Mouse (Mus musculus) megakaryocyte progenitor cell, adult 5-6 weeks (primary cell): ENCODE measurements around the gene Tbc1d10b. TPM values are rescaled to one million over a fixed set of nuclear protein-coding genes. Genes with fewer than 3 reads are reported as not detected.
"Not testable (repeated sequence)": the region's sequence is repeated elsewhere in the genome, so short reads cannot be mapped to it uniquely, and the experiment has no call there.

ENCODE experiments used
- ATAC-seq: replicated peaks from 2 replicates; pipeline ENCODE4 v1.8.0; 2016; ENCODE audit warnings: mild to moderate bottlenecking, moderate TSS enrichment, inconsistent platforms; ENCODE audit not compliant: poor library complexity
- total RNA-seq, 2 experiments: library from RNA; stranded (forward) in 1 of 2; stranded (reverse) in 1 of 2; fragments of 157-497, 149-512 nt in 1 of 2; fragments of 200-1000 nt in 1 of 2; gene quantifications; 2 replicates each; pipeline versions ENCODE4 v1.2.3 to v1.2.4; 2015 to 2017

The Tbc1d10b gene
- total RNA-seq (2015) (12.8 and 13.8 TPM in 2 replicates), total RNA-seq (2017) (34.0 and 36.0 TPM in 2 replicates)

DNA sequence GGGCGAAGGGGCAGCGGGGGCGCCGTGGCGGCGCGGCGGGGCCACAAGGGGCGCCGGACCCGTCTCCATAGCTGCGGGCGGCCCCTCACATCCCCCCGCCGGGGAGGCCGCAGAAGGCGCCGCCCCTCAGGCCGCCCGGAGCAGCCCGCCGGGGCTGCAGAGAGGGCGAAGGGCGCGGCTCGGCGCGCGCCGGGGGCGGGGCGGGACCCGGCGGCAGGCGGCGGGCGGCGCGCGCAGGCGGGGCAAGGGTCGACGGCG lies at the start of gene Tbc1d10b:
Gene Tbc1d10b, minus strand, starts transcription at position 174 of the 258 bp plus-strand sequence.
- no peak for ATAC-seq

DNA sequence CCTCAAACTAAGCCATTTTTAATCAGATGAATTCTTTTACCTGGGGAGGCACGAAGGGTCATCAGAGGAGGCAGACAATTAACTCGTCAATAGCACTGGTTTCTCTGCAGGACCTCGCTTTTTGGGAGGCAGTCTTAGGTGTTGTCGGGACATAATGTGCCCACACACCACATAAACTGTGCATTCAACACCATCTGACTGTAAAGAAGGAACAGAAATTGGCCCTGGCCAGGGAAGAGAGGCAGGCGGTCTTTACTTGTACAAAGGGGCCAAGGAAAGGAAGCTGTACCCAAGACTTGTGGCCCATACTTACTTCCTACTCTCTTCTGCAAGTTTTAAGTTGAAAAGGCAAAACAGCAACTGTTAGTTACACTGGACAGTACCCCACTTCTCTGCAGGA lies 48.2 kb upstream of the Tbc1d10b start:
- ATAC-seq, result no peak

DNA sequence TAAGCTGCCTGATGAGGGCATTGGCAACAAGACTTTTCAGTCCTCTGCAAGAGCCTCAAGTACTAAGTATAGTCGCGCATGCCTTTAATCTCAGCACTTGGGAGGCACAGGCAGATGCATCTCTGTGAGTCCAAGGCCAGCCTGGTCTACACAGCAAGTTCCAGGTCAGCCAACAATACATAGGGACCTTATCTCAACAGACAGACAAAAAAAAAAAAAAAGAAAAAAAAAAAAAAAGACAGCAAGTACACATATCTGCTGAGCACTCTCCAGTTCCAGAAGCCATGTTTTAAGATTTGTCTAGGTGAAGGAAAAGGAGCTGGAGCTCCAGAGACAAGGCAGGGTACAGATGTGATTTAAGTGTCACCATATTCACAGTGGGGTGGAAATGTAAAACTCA lies 47.7 kb upstream of the Tbc1d10b start:
- no peak for ATAC-seq

DNA sequence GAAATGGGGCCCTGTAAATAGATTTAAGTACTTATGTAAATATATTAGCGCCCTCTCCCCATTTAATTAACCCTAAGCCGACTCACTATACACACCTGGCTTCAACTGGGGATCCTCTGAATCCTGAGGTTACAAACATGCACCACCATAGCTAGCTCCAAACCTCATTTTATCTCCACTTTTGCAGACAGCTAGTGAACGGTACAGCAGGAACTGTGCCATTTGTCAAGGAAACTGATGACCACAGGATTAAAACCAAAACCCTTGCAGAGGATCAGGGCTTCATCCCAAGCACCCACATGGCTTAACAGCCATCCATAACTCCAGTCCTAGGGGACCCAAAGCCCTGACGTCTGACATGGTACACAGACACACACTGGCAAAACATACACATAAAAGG lies 46.7 kb upstream of the Tbc1d10b start:
- ATAC-seq, result no peak

DNA sequence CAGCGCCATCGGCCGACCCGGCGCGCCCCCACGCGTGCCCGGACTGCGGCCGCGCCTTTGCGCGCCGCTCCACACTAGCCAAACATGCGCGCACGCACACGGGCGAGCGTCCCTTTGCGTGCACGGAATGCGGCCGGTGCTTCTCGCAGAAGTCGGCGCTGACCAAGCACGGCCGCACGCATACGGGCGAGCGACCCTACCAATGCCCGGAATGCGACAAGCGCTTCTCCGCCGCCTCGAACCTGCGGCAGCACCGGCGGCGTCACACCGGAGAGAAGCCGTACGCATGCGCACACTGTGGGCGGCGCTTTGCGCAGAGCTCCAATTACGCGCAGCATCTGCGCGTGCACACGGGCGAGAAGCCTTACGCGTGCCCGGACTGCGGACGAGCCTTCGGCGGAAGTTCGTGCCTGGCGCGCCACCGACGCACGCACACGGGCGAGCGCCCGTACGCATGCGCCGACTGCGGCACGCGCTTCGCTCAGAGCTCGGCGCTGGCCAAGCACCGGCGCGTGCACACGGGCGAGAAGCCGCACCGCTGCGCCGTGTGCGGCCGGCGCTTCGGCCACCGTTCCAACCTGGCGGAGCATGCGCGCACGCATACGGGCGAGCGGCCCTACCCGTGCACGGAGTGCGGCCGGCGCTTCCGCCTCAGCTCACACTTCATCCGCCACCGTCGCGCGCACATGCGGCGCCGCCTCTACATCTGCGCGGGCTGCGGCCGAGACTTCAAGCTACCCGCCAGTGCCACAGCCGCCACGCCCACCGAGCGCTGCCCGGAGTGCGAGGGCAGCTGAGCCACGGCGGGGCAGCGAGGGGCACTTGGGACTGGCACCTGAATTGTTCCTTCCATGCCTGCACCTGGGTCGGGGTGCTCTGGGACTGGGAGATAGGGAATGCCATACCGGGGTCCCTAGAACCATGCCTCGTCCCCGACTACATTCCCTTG lies 45.8 kb upstream of the Tbc1d10b start:
- ATAC-seq, result peak; percentile 77

DNA sequence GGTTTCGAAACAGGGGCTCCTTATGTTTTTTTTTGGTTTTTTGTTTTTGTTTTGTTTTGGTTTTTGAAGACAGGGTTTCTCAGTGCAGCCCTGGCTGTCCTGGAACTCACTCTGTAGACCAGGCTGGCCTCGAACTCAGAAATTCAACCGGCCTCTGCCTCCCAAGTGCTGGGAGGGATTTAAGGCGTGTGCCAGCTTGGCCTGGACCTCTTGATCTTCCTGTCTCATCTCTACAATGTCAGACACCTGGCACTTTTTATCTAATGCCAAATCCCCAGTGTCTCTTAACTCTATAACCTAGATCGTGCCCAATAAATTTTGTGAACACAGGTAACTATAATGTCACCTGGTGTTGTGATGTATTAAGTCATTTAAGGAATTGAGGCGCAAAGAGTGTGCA lies 45.1 kb upstream of the Tbc1d10b start:
- no peak for ATAC-seq

DNA sequence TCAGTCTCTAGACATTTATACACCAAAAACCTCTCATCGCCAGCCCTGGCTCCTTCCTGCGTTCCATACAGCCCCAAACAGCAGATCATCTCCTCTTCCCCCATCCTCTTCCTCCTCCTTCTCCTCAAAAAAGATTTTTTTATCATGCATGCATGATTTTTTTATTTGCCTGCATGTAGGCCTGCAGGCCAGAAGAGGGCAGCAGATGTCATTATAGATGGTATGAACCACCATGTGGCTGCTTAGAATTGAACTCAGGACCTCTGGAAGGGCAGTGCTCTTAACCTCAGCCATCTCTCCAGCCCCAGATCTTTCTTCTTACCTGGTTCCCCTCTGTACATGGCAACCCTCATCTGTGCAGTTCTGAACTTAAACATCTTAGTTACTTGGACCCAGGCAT lies 44.1 kb upstream of the Tbc1d10b start:
- ATAC-seq, result peak; percentile 14; the same call in 1 of the 2 replicates

DNA sequence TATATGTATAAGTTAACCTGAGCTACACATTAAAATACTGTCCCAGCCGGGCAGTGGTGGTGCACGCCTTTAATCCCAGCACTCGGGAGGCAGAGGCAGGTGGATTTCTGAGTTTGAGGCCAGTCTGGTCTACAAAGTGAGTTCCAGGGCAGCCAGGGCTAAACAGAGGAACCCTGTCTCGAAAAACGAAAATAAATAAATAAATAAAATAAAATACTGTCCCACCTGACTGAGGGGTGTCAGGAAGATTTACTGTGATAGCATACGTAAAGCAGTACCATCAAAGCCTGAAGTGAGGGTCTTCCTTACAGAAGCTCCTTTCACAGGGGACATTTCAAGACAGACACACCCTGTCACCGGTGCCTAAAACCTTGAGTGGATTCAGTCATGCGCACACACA lies 42.2 kb upstream of the Tbc1d10b start:
- not testable (repeated sequence) for ATAC-seq

DNA sequence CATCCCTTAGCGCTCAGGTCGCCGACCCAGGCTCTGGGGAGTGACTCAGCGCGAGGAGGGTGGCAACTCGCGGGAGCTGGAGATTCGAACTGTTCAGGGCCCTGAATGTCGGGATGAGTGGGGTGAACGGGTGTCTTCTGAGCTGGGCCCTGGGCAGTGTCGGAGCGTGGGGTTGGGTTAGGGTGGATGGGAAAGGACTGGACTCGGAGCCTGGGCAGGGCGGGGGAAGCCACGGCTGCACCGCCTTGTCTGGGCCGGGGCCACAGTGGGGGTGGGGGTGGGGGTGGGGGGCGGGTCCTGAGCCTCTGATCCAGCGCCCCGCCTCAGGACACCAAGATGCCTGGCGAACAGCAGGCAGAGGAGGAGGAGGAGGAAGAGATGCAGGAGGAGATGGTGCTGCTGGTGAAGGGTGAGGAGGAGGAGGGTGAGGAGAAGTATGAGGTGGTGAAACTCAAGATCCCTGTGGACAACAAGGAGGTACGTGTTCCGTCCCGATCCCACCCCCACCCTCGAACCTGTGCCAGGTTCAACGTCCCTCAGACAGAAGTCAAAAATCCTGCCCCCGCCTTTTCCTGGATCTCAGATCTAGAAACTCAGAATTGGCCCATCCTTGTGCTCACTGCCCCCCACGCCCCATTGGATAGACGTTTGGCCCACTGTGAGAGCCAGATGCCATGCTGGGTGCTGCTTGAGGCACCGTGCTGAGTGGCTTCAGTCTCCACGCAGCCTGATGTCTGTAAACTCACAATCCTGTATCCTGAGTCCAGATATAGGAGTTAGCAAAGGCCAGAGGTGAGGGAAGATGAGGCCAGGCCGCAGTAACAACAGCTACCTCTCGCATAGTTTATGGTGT lies 36.6 kb upstream of the Tbc1d10b start:
- no peak; the same call in none of the 2 replicates for ATAC-seq

DNA sequence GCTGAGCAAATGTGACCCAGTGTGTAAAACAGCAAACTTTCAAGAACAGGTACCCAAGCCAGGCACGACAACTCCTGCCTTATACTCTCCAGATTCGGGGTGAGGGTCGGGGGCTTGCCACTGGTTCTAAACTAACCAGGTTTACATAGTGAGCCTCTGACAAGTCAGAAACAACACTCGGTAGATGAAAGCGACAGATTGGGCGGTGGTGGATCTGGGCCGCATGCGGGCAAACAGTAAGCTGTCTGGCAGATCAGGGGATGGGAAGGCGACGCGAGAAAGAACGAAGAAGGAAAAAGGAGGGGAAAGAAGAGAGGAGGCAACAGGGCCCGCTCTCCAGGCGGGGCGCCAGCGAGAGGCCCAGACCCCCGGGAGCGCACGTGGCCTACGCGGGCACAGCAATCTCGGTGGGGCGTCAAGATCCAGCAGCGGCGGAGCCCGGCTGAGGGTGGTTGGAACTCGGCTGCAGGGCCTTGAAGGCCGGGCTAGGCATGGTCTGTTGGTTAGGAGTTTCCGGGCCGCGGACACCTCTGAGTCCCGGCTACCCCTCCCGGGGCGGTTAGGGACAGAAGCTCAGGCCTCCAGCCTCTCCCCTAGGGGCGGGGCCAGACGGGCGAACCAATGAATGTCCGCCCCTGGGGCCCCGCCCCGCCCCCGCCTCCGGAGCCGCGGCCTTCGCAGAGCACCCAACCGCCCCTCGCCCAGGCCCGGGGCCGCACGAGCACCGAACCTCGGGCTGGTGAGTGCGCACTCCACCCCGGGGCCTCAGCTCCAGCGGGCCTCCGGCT lies 35.8 kb upstream of the Tbc1d10b start, which contains the start of gene Zfp771:
Gene Zfp771, plus strand, starts transcription at position 405 of the 788 bp plus-strand sequence.
- peak; percentile 92 for ATAC-seq

DNA sequence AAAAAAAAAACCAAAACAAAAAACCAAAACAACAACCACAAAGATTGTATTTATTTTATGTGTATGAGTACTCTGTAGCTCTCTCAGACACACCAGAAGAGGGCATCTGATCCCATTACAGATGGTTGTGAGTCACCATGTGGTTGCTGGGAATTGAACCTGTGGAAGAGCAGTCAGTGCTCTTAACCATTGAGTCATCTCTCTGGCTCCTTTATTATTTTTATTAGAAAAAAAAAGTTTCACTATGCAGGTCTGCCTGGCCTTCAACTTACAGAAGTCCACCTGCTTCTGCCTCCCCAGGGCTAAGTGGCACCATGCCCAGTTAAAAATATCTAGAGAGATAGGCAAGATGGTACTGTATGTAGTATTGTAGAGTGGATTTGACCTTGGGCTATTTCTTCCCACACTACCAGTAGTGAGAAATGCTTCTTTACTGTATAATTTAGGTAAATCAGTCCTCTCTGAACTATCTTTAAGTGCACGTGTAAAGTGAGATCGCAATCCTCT lies 35.1 kb upstream of the Tbc1d10b start:
- 0 out of 2 replicates have a peak, but pooled peaks have one; percentile 8 for ATAC-seq

DNA sequence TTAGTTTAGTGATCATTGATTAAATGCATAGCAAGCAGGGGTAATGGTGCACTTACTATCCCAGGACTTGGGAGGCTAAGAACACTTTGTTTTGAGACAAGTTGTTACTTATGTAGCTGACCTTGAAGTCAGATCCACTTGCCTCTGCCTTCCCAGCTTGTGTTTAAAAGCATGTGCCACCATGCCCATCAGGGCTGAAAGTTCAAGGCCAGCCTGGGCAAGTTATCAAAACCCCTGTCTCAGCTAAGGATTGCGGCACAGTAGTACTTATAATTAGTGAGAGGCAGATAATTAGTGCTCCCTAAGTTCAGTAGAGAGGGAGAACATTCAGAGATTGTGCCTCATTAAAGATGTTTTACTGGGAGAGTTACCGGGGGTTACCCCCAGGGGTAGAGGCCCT lies 26.5 kb upstream of the Tbc1d10b start:
- no peak for ATAC-seq

DNA sequence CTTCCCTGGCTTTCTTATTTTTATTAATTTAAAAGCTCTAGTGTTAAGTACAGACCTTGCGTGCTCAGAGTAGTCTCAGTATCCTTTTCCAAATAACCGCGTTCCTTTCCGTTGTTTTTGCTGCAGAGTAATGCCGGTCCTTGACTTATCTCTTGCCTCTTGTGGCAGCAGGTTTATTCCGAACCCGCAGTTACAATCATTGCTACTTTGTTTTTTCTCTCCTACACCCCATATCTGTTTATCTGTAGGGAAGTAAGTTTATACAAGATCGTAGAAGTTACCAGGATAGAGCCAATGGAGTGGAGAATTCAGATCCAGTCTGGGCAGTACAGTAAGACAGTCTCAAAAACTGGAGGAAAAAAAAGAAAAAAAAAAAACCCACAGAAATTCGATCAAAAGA lies 25.5 kb upstream of the Tbc1d10b start:
- no peak for ATAC-seq

DNA sequence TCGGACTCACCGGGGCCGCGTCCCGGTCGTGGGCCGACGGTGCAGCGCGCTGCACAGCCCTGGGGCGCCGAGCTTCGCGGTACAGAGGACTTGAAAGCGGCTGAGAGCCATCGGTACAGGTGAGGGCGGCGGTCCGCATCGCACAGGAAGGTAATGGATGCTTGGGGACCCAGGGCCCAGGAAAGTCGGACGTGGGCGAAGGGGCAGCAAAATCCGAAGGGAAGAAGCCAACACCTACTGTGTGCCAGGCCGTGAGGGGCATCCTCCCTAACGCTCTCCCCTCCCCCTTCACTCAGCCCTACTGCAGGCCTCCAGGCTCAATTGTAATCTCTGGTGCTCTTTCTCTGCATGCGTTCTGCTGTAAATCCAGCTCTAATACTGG lies 25.1 kb upstream of the Tbc1d10b start:
- peak; percentile 12; the same call in 1 of the 2 replicates for ATAC-seq

DNA sequence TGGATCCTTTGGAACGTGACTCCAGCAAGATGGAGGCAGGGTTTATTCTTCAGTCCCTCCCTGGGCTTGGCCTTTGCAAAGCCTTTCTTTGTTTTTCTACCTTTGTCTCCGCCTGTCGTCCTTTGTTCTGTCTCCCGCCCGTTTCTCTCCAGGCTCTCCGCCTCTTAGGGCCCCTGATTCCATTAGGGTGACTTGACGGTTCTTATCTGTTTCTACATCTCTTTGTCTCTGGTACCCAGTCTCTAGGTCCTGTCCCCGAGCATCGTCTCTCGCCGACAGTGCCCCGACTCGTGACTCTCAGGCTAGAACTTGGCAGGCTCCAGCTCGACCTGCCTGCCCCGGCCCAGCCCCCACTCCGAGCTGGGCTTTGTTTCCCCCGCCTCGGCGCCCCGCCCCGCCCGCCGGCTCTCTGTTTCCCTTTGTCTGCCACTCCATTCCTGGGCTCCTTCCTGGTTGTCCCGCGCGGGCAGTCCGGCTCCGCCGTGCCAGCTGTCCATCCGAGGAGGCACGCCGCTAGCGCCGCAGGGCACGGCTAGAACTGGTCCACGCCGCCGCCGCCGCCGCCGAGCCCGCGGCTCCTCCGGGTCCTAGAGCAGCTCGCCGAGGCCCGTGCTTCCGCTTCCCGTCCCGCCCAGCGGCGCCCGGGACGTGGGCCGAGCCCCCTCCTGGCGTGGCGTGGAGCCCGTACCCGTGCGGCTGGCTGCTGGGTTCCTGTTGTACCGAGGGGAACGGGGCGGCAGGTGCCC lies 24.5 kb upstream of the Tbc1d10b start, which contains the start of the genes Zfp553 and Sept1:
Gene Zfp553, plus strand, starts transcription at position 440 of the 746 bp plus-strand sequence.
Gene Sept1, minus strand, starts transcription at position 509 of the 746 bp plus-strand sequence.
- ATAC-seq, result peak; percentile 68

DNA sequence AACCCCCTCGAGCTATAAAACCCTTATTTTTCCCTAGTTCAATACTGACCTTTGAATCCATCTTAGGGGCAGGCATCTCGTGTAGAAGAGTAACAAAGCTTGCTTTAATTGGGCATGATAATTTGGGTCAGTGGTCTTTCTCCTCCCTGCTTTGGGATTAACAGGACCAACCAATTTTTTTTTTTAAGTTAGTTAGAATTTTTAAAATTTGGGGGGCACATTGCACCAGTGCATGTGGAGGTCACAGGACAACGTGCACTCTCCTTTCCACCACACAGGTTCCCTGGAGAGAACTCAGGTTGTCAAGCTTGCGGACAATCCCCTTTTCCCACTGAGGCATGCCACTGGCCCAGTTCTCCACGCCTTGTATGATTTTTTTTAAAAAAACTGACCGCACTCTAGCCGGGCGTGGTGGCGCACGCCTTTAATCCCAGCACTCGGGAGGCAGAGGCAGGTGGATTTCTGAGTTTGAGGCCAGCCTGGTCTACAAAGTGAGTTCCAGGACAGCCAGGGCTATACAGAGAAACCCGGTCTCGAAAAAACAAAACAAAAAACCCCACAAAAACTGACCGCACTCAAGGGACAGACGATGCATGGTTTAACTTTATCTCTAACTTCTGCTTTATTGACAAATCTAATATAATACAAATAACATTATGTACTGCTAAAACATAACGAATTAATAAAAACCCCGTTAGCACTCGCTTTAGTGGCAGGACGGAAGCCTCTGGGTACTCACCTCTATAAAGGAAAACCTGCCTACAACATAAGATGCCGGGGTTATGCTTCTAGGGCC lies 23.8 kb upstream of the Tbc1d10b start:
- no peak for ATAC-seq

DNA sequence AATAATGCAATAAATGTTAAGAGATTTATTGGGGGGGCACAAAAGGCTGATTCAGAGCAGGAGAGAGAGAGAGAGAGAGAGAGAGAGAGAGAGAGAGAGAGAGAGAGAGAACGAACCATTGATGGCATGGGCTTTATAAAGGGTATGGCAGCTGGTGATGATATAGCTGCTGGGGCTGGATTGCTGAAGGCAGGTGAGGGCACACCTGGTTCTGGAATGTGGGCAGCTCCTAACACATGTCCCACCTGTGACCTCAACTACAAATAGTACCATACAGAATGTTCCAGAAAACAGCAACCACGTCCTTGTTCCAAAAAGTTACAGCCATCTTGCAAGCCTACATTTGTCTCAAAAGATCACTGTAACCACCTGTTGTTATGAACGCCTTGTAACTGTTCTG lies 23.1 kb upstream of the Tbc1d10b start:
- no peak for ATAC-seq

DNA sequence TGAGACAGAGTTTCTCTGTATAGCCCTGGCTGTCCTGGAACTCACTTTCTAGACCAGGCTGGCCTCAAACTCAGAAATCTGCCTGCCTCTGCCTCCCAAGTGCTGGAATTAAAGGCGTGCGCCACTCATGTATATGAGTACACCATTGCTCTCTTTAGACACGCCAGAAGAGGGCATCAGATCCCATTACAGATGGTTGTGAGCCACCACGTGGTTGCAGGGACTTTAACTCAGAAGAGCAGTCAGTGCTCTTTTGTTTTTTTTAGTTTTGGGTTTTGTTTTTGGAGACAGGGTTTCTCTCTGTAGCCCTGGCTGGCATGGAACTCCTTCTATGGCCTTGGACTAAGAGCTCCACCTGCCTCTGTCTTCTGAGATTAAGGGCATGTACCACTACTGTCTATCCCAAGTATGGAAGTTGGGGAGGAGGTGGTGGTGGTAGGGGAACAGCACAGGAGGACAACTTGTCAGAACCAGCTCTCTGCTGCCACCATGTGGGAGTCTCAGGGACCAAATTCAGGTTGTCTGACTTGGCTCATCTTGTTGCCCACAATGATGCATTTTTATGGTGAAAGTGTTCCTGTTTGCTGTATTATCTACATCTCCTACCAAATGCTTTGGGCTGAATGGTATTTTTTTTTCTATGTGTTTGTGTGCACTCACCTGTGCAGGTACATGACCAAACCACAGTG lies 20.5 kb upstream of the Tbc1d10b start:
- peak; percentile 81 for ATAC-seq
